Mouse (Mus musculus): Measurements from ENCODE around the gene Mettl6. TPM values are rescaled to one million over a fixed set of nuclear protein-coding genes. Genes with fewer than 3 reads are reported as not detected.

The Mettl6 gene
- total RNA-seq, 4 experiments from 2014 or later: 27.8 to 32.8 (median 31.8) TPM

GRCm38 (mm10) chr14:31433126-31433525 is 61.7 kb downstream of the Mettl6 start:
- no peak for DNase-seq (ENCODE audit: low spot score in 2 of 2)

DNA sequence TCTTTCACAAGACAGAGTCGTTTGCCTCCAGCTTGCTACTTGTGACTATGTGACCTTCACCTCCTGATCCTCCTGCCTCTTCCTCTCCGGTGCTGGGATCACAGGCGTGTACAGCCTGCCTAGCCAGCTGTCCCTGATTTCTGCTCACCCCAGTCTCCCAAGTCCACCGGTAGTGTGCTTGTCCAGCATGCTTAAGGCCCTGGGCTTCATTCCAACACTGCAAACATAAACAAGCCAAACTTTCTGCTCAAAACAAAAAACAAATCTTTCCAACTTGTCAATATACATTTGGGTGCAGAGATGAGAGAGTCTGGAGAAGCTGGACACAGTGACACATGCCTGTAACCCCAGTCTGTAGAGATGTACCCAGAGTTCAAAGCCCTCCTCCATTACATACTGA is 62.4 kb downstream of the Mettl6 start:
- no peak for DNase-seq (ENCODE audit: low spot score in 2 of 2)

DNA sequence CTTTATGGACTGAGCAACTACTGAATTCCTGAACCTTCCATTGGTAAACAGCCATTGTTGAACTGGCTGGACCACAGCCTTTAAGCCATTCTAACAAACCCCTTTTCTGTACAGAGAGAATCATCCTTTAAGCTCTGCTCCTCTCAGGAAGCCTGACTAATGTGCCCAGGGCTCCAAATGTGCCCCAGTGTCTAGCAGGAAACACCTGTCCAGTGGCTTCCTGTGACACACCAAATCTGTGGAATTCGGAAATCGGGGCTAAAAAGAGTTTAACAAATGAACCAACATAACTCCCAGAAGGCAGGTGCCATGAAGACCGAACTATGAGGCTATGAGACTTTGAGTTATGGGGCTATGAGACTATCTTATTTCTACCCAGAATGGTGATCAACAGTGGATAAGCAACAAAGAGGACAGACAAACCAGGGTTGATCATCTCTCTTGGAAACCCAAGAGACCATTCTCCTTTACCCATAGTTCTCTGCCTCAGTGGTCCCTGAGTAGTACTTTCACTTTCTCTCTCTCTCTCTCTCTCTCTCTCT is 63.0 kb downstream of the Mettl6 start:
- no peak for DNase-seq (ENCODE audit: low spot score in 2 of 2)

DNA sequence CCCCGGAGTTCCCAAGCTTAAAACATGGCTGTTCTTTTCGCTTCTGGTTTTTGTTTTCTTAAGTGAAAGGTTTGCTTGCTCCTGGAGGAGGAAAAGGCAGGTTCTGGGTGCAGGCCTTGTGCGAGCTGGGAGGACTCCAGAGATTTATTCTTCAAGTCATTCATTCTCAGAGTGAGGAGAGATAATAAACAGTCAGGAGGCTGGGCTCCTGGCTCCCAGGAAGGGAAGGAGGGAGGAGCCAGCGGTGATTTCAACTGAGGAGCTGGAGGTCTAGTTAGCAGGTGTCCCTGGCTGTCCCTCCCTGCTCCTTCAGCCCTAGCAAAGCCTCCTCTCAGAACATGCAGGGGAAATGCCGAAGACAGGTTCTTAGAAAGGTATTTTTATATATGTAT is 65.8 kb downstream of the Mettl6 start:
- no peak for DNase-seq (ENCODE audit: low spot score in 2 of 2)

- DNase-seq (ENCODE audit: low spot score in 2 of 2): peak; percentile 80 to 87
Measured at GRCm38 (mm10) chr14:31428211-31429003, 66.4 kb downstream of the Mettl6 start.

Other genes starting within 250 kb of the Mettl6 start
- gene Phf7, start 243.7 kb downstream of the Mettl6 start, total RNA-seq (2022): 1 to 10 TPM; 4.5 to 5.4 (median 4.9) TPM
- 100 to 1,000 TPM; 118 to 138 (median 130) TPM for gene Bap1, start 243.6 kb downstream of the Mettl6 start, total RNA-seq (2022)
- 1 to 10 TPM; 4.4 to 6.4 (median 5.9) TPM for gene Dnah1, start 171.1 kb downstream of the Mettl6 start, total RNA-seq (2022)
- 10 to 100 TPM; 34.9 to 44.0 (median 40.9) TPM for gene Capn7, start 158.4 kb downstream of the Mettl6 start, total RNA-seq (2022)
- 100 to 1,000 TPM; 105 to 134 (median 117) TPM for gene Sh3bp5, start 59.0 kb downstream of the Mettl6 start, total RNA-seq (2022)
- 10 to 100 TPM; 13.8 to 21.0 (median 16.9) TPM for gene Eaf1, start 641 bp downstream of the Mettl6 start, total RNA-seq (2022)
- under 1 TPM; 0.18 to 0.37 (median 0.22) TPM for gene Colq, start 96.3 kb upstream of the Mettl6 start, total RNA-seq (2022)
- not detected for gene Gm49387, start 145.8 kb upstream of the Mettl6 start, total RNA-seq (2022)
- gene Btd, start 146.0 kb upstream of the Mettl6 start, total RNA-seq (2022): 10 to 100 TPM in 3 of 4 experiments, 1 to 10 TPM in 1; 9.0 to 12.5 (median 11.0) TPM
- gene Hacl1, start 146.2 kb upstream of the Mettl6 start, total RNA-seq (2022): 10 to 100 TPM in 1 of 4 experiments, 1 to 10 TPM in 3; 7.3 to 10.9 (median 9.1) TPM